Mouse (Mus musculus): ENCODE data around the gene Dgkq.
"Not testable (repeated sequence)": the region's sequence is repeated elsewhere in the genome, so short reads cannot be mapped to it uniquely, and the experiment has no call there.

Dgkq gene

DNA sequence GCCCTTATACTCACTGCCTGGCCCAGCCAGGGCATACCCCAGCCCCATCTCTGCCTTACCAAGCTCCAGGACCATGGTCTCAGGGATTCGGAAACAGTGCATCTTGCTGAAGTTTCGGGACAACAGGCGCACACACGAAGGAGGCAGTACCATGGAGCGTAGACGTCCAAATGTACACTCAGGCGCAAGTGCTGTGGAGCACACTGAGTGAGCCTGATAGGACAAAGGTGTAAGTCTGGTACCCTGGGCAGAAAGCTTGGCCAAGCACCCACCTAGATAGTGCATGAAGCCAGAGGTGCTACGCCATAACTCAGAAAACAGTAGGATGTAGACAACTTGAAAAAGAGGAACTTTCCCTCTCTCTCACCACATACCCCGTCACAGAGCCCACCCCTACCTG lies 14.1 kb downstream of the Dgkq start:
- DNase-seq (ENCODE audit: low spot score in 2 of 2), result peak in 1 of 2 experiments; percentile 16

DNA sequence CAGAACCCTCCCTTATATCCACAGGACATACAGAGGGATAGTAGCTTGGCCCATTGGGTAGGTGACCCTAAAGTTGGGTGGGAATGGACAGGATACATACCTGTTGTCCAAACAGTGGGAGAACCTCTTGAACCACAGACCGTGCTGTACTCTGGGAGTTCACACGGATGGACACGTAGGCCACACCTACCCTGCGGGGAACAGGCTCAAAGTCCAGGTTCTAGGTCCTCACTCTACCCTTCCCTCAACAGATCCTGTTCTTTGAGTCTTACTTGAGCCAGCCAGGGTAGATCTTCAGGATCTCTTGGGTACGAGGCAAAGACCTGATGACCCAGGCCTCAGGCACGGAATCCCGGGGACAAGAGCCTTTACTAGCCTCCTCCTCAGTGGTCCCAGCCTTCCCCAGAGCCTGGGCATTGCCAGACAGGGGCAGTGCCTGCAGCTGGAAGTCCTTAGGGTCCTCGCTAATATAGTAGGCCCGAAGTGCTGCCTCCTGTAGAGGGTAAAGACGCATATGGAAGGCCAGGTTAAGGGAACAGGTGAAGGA lies 15.0 kb downstream of the Dgkq start:
- DNase-seq (ENCODE audit: low spot score in 2 of 2), result peak in 1 of 2 experiments; percentile 12

DNA sequence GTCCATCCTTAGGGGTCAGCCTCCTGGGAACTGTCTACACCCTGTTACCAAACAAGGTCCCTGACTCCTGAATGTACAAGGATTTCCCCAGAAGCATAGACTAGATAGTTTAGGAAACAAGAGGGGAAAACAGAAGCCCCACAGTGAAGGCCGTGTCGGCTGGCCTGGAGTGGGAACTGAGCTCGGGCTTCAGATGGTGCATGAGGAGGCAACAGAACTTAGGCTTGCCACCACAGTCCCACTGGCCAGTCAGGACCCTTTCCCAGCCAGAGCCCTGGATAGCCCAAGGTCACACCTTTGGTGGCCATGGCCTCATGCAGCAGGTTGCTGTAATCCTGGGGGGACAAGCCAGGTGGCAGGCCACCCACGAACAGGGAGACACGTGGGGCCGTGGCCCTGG lies 16.1 kb downstream of the Dgkq start:
- peak in 1 of 2 experiments; percentile 22 for DNase-seq (ENCODE audit: low spot score in 2 of 2)

DNA sequence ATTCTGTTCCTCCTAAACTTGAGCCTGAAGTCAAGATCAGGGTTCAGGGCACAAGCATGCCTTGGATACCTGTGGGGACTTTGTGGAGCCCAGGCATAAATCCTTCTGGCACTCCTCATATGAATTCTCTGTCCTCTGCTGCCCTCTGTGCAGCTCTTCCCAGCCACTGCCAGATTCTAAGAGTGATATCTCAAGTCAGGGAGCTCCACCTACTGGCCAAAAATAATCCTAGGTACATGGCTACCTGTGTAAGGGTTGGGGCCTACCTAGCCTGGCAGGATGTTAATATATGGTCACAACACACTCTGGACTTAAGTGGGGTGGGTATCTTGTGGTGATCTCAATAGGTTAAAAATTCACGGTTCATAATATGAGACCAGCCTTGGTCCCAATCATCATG lies 17.6 kb downstream of the Dgkq start:
- DNase-seq (ENCODE audit: low spot score in 2 of 2), result peak; percentile 48 to 56

DNA sequence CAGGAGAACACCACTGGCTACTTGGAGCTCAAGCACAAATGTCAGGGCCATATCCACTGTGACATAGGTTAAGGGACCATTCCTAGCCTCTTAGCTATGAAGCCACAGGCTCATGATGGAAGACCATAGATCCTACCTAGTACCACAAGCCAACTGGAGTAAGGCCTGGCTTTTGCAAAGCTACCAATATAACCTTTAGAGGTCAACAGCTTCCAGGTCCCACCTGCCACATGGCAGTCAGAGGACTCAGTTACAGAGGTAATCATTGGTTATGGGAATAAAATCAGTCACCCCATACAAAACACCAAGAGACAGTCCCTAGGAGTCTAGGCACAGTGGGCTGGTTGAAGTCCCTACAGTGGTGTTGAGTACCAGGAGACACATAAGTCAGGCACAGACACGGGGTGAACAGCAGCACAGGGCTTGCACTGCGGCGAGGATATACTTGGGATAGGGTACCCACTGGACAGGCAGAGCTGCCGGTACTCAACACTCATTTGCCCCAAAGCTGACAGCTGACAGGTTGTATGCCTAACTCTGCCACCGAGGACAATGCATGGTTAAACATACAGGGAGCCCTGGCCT lies 18.2 kb downstream of the Dgkq start:
- DNase-seq (ENCODE audit: low spot score in 2 of 2), result no peak

DNA sequence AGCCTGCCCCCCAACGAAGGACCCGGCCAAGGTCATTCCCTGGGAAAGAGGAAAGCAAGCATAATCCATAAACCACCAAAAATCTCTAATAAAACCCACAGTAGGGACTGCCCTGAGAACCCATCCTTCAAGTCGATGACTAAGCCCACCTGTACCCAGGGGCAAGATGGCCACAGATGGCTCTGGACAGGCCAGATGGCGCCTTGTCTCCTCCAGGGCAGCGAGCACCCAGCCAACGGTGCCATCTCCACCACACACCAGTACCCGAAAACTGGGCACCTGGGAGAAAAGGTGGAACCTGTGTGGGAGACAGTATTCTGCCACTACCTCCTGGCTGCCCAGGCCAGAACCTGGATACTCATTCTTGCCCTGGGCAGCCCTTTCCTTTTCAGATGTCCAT lies 19.1 kb downstream of the Dgkq start:
- peak in 1 of 2 experiments; percentile 27 for DNase-seq (ENCODE audit: low spot score in 2 of 2)

DNA sequence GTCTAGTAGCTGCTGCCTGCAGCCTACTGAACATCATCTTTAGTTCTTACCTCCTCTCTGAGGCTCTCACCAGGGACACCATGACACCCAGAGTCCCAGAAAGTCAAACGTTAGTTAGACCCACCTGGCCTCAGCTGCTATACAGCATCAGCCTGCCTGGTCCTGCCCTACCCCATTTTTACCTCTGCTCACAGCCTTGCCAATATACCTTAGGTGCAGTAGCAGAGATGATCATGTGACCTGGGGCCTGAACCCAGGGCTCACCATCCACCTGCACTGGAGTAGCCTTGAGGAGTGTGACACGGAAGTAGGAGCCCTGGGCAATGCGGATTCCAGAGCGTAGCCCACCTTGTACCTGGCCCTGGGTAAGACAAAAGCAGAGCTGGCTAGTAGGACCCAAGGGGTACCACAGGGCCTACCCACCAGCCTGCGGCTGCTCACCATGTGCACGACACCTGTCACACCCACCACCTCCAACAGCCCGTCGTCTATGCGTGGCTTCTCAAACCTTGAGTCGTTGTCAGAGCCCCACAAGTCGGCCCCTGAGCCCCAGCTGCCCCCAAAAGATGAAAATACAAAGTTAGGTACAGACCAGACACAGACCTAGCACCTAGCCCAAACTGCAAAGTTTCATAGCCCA lies 20.4 kb downstream of the Dgkq start:
- DNase-seq (ENCODE audit: low spot score in 2 of 2), result peak in 1 of 2 experiments; percentile 36

DNA sequence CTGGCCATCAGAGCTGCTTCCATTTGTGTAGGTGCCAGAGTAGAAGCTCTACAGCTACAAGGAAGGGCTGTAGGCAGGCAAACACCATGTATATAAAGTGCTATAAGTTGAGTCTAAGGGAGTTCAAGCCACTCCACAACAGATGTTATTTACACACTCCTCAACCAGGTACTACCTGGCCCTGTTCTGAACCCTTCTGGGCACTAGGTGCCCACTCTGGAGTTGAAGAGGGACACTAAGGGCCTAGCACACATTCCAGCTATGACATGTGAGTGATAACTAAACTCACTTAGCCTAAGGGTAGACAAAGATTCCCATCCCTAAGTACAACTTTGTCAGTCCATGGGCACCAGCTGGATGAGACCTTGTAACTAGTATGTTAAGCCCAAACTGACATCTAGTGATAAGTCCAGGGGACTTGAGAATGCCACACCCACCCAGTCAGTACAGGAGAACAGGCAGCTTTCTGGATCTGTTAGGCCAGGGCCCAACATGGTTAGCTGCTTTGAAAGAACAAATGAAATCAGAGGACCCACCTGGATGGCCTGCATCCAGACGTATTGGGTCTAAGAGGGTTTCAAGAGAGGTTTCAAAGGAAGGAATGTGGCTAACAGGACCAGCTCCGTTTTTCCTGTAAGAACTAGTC lies 21.5 kb downstream of the Dgkq start:
- peak in 1 of 2 experiments; percentile 27 for DNase-seq (ENCODE audit: low spot score in 2 of 2)

DNA sequence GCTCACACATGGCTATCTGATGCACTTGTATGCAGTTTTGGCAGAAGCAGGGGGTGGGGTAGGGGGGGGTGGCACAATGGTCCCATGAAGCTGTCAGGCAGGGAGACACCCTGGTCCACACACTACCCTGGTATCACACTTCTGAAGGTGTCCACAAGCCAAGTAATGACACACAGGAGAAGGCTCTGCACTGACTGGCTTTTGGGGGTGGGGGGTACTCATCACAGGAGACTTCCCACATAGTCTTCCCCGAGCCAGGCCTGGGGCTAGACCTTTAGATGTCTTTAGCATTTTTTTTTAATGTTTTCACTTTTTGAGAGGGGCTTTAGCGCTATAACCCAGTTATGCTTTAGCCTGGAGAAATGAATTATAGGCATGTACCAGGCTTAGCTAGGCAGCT lies 22.2 kb downstream of the Dgkq start:
- DNase-seq (ENCODE audit: low spot score in 2 of 2), result no peak

DNA sequence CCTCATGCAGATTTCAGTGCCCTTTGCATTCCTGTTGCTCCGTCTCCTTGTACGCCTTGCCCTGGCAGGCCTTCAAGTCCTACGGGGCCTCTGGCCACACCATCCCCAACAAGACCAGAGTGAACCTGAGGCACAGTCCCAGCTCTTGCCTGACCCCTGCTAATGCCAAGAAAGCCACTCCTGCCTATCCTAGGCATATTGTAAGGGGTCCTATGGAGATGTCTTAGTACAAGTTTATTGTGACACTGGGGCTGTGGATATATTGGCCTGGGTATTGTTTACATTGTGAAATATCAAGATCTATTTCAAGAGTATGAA lies 23.2 kb downstream of the Dgkq start:
- no peak for DNase-seq (ENCODE audit: low spot score in 2 of 2)

DNA sequence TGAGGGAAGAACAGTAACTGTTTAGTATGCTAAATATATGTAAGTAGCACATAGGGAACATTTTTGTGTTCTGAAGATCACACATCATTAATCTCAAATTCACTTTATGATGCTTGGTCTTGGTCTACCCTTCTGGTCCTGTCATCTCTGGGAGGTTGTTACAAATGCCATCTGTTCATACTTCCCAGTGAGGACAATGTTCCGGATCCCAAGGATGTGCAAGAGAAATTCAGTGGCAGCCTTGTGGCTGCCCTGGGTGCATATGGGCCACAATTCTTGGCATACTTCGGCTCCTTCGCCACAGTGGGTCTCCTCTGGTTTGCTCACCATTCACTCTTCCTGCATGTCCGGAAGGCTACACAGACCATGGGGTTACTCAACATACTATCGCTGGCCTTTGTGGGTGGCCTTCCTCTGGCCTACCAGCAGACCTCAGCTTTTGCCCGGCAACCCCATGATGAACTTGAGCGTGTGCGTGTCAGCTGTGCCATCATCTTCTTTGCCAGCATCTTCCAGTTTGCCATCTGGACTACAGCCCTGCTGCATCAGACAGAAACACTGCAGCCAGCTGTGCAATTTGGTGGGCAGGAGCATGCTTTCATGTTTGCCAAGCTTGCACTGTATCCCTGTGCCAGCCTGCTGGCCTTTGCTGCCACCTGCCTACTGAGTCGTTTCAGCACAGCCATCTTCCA lies 23.7 kb downstream of the Dgkq start:
- peak in 1 of 2 experiments; percentile 72 for DNase-seq (ENCODE audit: low spot score in 2 of 2)

DNA sequence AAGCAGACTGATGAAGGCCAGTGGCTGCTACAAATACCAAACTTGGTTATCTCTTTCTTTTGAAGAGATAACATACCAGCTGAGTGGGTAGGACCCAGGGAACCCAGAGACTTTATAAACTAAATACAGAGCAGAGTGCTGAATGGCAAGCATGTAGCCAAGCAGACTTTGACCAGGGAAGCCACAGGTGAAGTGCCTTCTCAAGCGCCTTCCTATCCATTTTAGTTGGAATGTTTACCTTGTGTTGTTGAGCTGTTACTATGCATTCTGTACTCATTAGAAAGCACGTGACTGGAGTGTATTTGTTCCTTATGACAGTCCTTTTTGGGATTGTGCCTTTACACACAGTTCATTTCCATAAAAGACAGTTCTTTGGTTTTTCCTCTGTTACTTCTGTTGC lies 25.8 kb downstream of the Dgkq start:
- no peak for DNase-seq (ENCODE audit: low spot score in 2 of 2)

DNA sequence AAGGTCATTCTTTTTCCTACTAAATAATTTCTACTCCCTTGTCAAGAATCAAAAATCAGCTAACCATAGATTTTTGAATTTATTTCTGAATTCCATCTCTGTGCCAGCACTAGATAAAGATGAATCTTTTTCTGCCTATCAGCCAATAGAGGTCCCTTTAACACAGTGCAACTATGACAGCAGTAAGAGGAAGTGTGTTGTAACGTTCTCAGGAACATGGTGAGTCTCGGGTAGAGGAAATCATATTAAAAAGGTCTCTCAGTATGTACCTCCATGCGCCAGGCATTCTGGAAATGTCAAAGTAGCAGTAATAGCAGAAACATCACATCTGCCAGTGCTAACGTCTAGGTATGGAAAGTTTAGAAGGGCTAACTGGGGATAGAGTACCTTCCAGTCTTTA lies 33.3 kb downstream of the Dgkq start:
- DNase-seq (ENCODE audit: low spot score in 2 of 2), result no peak

DNA sequence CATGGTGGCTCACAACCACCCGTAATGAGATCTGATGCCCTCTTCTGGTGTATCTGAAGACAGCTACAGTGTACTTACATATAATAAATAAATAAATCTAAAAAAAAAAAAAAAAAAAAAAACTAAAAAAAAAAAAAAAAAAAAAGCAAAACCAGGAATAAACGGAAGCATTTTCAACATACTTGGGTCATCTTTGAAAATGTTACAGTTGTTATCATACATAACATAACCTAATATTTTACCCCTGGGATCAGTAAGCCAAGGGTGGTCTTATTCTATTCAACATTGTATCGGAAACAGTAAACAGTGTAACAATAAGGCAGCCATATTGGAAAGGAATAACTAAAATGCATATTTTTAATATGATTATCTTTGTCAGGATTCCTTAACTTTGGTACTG lies 35.4 kb downstream of the Dgkq start:
- not testable (repeated sequence) for DNase-seq (ENCODE audit: low spot score in 2 of 2)

DNA sequence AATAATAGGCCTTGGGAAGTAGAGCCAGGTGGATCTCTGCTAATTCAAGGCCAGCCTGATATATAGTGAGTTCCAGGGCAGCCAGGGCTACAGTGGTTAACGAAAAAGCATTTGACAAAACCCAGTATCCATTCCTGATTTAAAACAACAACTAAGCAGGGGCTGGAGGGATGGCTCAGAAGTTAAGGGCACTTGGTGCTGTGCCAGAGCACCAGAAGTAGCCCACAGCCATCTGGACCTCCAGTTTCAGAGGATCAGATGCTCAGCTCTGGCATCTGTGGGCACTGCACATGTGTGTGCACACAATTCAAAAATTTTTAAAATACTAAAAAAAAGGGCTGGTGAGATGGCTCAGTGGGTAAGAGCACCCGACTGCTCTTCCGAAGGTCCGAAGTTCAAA lies 35.8 kb downstream of the Dgkq start:
- DNase-seq (ENCODE audit: low spot score in 2 of 2), result no peak

DNA sequence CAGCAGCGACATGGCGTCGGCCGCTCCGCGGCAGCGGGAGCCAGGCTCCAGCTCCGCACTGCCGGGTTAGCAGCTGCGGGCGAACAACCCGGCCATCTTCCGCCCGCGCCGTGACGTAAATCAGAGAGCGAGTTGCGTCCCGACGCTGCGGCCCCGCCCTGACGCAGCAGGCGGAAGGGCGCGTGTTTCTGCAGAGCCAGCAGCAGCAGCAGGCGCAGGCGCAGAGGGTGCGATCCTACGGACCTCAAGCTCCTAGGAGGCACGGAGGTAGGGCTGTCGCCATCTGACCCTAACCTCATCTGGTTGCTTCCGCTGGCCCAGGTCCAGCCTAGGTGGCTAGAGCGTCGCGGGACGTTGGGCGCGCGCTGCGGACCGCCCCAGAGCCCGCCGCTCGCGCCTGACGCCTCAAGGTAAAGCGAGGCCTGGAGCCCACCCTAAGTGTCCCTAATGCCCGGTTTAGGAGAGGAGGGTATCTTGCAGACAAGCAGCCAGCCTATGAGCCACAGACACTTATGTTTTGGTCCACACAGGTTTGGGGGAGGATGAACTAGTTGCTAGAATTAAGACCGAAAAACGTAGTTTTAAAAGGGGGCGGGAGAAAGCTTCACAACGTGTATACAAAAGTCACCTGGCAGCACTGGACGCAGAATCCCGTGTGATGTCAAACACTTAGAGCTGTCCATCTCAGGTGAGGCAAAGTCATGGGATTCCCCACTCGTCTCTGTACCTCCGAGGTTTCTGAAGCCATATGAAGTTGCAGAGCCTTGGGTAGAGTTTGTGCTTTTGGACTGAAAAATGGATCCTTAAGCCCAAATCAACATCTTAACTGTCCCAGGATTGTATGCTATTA lies 39.6 kb downstream of the Dgkq start, which contains the start of the genes Gak and Tmem175:
Gene Gak, minus strand, starts transcription at position 122 of the 850 bp plus-strand sequence.
Gene Tmem175, plus strand, starts transcription at position 137 of the 850 bp plus-strand sequence.
- peak; percentile 95 to 96 for DNase-seq (ENCODE audit: low spot score in 2 of 2)

DNA sequence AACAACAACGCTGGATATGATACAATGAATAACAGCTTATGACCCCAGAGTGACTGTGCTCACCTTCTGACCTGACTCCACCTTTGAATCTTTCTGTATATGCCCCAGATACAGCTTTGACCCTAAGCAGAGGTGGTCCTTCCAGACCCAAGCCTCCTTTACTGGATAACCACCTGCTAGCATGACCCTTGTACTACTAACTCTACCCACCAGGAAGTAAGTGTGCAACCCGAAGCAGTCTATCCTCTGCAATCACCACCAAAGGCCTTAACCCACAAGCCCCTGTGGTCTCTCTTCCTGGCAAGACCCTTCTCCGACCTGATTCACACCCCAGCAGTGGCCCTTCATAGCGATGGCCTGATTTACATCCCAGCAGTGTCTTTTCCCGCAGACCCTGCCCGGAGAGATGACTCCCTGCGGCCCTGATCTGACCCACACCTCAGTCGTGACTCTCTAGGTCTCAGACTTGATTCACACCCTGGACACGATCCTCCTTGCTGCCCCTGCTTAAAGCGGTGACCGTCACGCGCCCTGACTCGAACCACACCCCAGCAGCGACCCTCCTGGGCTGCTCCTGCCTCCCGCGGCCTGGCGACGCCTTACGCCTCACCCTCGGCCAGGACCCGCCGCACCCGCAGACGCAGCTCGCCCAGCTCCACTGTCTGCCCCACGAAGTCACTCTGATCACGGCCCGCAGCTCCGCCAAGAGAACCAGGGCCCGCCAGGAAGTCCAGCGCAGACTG lies 40.4 kb downstream of the Dgkq start:
- no peak for DNase-seq (ENCODE audit: low spot score in 2 of 2)

DNA sequence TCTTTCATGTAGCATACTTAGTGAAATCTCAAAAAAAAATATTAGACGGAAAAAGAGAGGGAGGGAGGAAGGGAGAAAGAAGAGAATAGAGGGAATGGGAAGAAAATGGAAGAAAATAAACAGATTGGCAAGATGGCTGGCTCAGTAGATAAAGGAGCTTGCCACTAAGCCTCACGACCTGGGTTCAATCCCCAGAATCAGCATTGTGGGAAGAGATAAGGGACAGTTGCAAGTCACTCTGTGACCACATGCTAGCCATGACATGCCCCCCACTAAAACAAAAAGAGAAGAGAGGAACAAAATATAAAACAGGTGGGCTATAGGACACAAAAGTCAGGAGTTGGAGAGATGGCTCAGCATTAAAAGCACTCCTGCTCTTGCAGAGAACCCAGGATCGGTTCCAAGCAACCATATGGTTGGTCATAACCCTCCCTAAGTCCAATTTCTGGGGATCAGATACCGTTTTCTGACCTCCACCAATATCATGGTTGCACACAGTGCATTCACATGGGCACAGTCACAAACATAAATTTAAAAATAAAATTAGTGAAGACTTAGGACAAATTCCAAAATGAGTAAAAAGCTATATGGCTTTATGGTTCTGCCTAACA lies 43.3 kb downstream of the Dgkq start:
- no peak for DNase-seq (ENCODE audit: low spot score in 2 of 2)

DNA sequence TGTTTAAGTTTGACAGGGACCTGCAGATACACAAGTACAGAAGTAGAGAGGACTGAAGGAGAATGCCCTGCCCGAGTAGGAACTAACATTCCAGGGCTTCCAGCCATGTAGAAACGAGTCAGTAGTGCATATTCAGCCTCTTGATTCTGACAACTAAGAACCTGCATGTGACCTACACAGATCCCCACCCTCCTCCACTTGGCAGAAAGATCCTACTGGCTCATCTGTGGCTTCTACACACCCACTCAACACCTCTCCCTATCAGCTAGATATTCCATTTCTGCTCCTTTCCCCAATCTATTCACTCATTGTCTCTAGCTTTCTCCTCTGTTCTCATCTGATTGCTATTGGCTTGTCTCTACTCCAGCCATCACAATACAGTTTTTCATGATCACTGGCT lies 47.6 kb downstream of the Dgkq start:
- no peak for DNase-seq (ENCODE audit: low spot score in 2 of 2)

DNA sequence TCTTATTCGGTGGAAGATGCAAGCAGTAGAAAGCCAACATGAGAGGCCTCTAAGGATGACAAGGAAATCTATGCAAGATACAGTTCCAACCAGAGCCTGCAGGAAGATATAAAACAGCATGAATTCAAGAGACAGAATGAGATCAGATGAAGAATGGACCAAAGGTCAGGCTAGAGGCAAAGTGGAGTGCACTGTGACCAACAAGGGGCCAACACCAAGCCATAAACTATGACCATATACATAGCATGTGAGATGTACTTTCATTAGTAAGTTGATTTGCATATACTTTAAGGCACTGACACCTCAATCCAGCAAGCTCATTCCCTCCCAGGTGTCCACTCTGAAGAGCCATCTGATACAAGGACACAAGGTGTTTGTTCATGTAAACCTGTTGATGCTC lies 59.0 kb downstream of the Dgkq start:
- DNase-seq (ENCODE audit: low spot score in 2 of 2), result no peak

All from right cerebral cortex, postnatal 10 days (tissue).